Mouse (Mus musculus): ENCODE measurements at regions not wholly inside any gene's neighbourhood (a gene's known extent, or its start where the extent isn't known, plus 50 kb on each side); places are given as distances from the start of the nearest gene placed in this dataset.

GRCm38 (mm10) chr11:84706692-84707091 lies 112.6 kb downstream of the Mrm1 start:
- DNase-seq (ENCODE audit: low read depth, low spot score): no peak

GRCm38 (mm10) chr11:84701319-84702175 lies 117.8 kb downstream of the Mrm1 start:
- DNase-seq (ENCODE audit: low read depth, low spot score): no peak

GRCm38 (mm10) chr11:84697521-84697920 lies 121.8 kb downstream of the Mrm1 start:
- DNase-seq (ENCODE audit: low read depth, low spot score): no peak

GRCm38 (mm10) chr11:84692638-84693037 lies 126.7 kb downstream of the Mrm1 start:
- DNase-seq (ENCODE audit: low read depth, low spot score): no peak

GRCm38 (mm10) chr11:84691410-84692148 lies 127.7 kb downstream of the Mrm1 start:
- DNase-seq (ENCODE audit: low read depth, low spot score): no peak

- DNase-seq (ENCODE audit: low read depth, low spot score): no peak
Measured at GRCm38 (mm10) chr11:84686473-84686872, 132.8 kb downstream of the Mrm1 start.

- no peak for DNase-seq (ENCODE audit: low read depth, low spot score)
Measured at GRCm38 (mm10) chr11:84684325-84684724, 135.0 kb downstream of the Mrm1 start.

GRCm38 (mm10) chr11:84682931-84683330 lies 136.4 kb downstream of the Mrm1 start:
- no peak for DNase-seq (ENCODE audit: low read depth, low spot score)

- DNase-seq (ENCODE audit: low read depth, low spot score): no peak
Measured at GRCm38 (mm10) chr11:84676377-84677078, 142.8 kb downstream of the Mrm1 start.

GRCm38 (mm10) chr11:84672841-84673473 lies 146.4 kb downstream of the Mrm1 start:
- DNase-seq (ENCODE audit: low read depth, low spot score): no peak

GRCm38 (mm10) chr11:84671585-84671984 lies 146.2 kb upstream of the Lhx1 start:
- no peak for DNase-seq (ENCODE audit: low read depth, low spot score)

- no peak for DNase-seq (ENCODE audit: low read depth, low spot score)
Measured at GRCm38 (mm10) chr11:84667711-84668110, 142.4 kb upstream of the Lhx1 start.

GRCm38 (mm10) chr11:84664258-84664657 lies 138.9 kb upstream of the Lhx1 start:
- DNase-seq (ENCODE audit: low read depth, low spot score): no peak

- DNase-seq (ENCODE audit: low read depth, low spot score): no peak
Measured at GRCm38 (mm10) chr11:84661981-84662380, 136.6 kb upstream of the Lhx1 start.

GRCm38 (mm10) chr11:84660877-84661276 lies 135.5 kb upstream of the Lhx1 start:
- no peak for DNase-seq (ENCODE audit: low read depth, low spot score)

GRCm38 (mm10) chr11:84659370-84659937 lies 134.1 kb upstream of the Lhx1 start:
- DNase-seq (ENCODE audit: low read depth, low spot score): no peak

GRCm38 (mm10) chr11:84653481-84653880 lies 128.1 kb upstream of the Lhx1 start:
- DNase-seq (ENCODE audit: low read depth, low spot score): no peak

- no peak for DNase-seq (ENCODE audit: low read depth, low spot score)
Measured at GRCm38 (mm10) chr11:84648899-84649298, 123.6 kb upstream of the Lhx1 start.

GRCm38 (mm10) chr11:84647104-84647503 lies 121.8 kb upstream of the Lhx1 start:
- no peak for DNase-seq (ENCODE audit: low read depth, low spot score)

GRCm38 (mm10) chr11:84643107-84643372 lies 117.7 kb upstream of the Lhx1 start:
- DNase-seq (ENCODE audit: low read depth, low spot score): no peak

GRCm38 (mm10) chr11:84642300-84643106 lies 117.2 kb upstream of the Lhx1 start:
- no peak for DNase-seq (ENCODE audit: low read depth, low spot score)
